Mouse (Mus musculus) lung, embryonic 16.5 days (tissue): Measurements from ENCODE around the gene Snx27. TPM values are rescaled to one million over a fixed set of nuclear protein-coding genes. Genes with fewer than 3 reads are reported as not detected.

Experiments
- ATAC-seq: fragments of 200-750 bp; cut with Nextera tagmentation; 2 replicates; pipeline ENCODE4 v1.8.0; 2017; ENCODE audit warnings: low read depth, mild to moderate bottlenecking, moderate library complexity
- H3K27ac ChIP-seq: fragments of 300-500 bp; sonication (generic); 2 replicates; pipeline ENCODE4 v1.5.1; 2014; ENCODE audit warnings: mild to moderate bottlenecking, control low read depth, low read length
- H3K27me3 ChIP-seq: fragments of 300-500 bp; sonication (generic); 2 replicates; pipeline ENCODE4 v1.6.1; 2014; ENCODE audit warnings: low read depth, low read length, mixed read lengths; ENCODE audit not compliant: control insufficient read depth, insufficient read depth
- H3K36me3 ChIP-seq: fragments of 300-500 bp; sonication (generic); 2 replicates; pipeline ENCODE4 v1.6.1; 2014; ENCODE audit warnings: low read length; ENCODE audit not compliant: control insufficient read depth, insufficient read depth
- H3K4me1 ChIP-seq: fragments of 300-500 bp; sonication (generic); replicated peaks from 2 replicates; pipeline ENCODE4 v1.6.1; 2014; ENCODE audit warnings: low read length, mixed read lengths; ENCODE audit not compliant: control insufficient read depth, insufficient read depth
- H3K4me2 ChIP-seq: fragments of 300-500 bp; sonication (generic); 2 replicates; pipeline ENCODE4 v1.6.1; 2014; ENCODE audit warnings: low read depth, low read length, control low read depth
- H3K4me3 ChIP-seq: fragments of 300-500 bp; sonication (generic); 2 replicates; pipeline ENCODE4 v1.5.1; 2014; ENCODE audit warnings: mild to moderate bottlenecking, low read length, control low read depth
- H3K9ac ChIP-seq: fragments of 300-500 bp; sonication (generic); 2 replicates; pipeline ENCODE4 v1.6.1; 2014; ENCODE audit warnings: low read length, control low read depth
- H3K9me3 ChIP-seq: fragments of 300-500 bp; sonication (generic); 2 replicates; pipeline ENCODE4 v1.6.1; 2016; ENCODE audit warnings: low read length; ENCODE audit not compliant: control insufficient read depth
- WGBS: fragments of 180-500 bp; shearing (Covaris S2); extraction: QIAGEN DNeasy Blood & Tissue Kit; methylation state at CpG from one replicate; pipeline ENCODE4 v1.1.7; 2014; 5-methylcytosine and 5-hydroxymethylcytosine counted together
- polyA plus RNA-seq: library from polyadenylated mRNA; unstranded; fragments of >200 nt; fragmentation: Nextera tagmentation; extraction: Ambion mirVana; gene quantifications from 2 replicates; pipeline ENCODE4 v1.2.1, GENCODE M21; 2015

Snx27 gene
- polyA plus RNA-seq, 1 experiment from 2014 or later: 38.6 TPM

- Histone ChIP-seq H3K27ac (no peak overlapping the region), H3K4me1 (no peaks in the 10 kb centered on the region; the same call in 1 of the 2 replicates)
Measured at GRCm38 (mm10) chr3:94476301-94477035, 106.0 kb downstream of the Snx27 start.

GRCm38 (mm10) chr3:94473567-94474232 lies 108.8 kb downstream of the Snx27 start:
- H3K4me1 ChIP-seq: no peaks in the 10 kb centered on the region; the same call in 1 of the 2 replicates
- WGBS: 42% methylated on average over 5 of the region's 5 CpGs
- ATAC-seq: no peak
- no peaks in the 10 kb centered on the region for H3K9me3 ChIP-seq
- H3K4me3 ChIP-seq: no peak overlapping the region
- no peak overlapping the region for H3K9ac ChIP-seq
- peaks cover under 1% of the 10 kb centered on the region; the same call in 1 of the 2 replicates for H3K27me3 ChIP-seq
- no peak overlapping the region for H3K27ac ChIP-seq
- H3K36me3 ChIP-seq: no peaks in the 10 kb centered on the region
- H3K4me2 ChIP-seq: no peak overlapping the region

More at GRCm38 (mm10) chr3:94476301-94477035, 106.0 kb downstream of the Snx27 start:
- no peaks in the 10 kb centered on the region for H3K36me3 ChIP-seq
- H3K4me3 ChIP-seq: no peak overlapping the region
- H3K9ac ChIP-seq: no peak overlapping the region
- WGBS: 55% methylated on average over 8 of the region's 8 CpGs
- H3K27me3 ChIP-seq: peaks cover 2% of the 10 kb centered on the region; the same call in 1 of the 2 replicates
- no peak for ATAC-seq
- no peak overlapping the region for H3K4me2 ChIP-seq
- no peaks in the 10 kb centered on the region for H3K9me3 ChIP-seq

- no peak for ATAC-seq
Measured at GRCm38 (mm10) chr3:94473115-94473505, 109.4 kb downstream of the Snx27 start.

GRCm38 (mm10) chr3:94472447-94473114 lies 109.9 kb downstream of the Snx27 start:
- Histone ChIP-seq H3K9ac (no peak overlapping the region), H3K27me3 (no peaks in the 10 kb centered on the region), H3K36me3 (no peaks in the 10 kb centered on the region), H3K4me3 (peak overlapping the region; percentile 27), H3K4me2 (peak overlapping the region; percentile 42), H3K27ac (peak overlapping the region; percentile 43; the same call in 1 of the 2 replicates), H3K4me1 (no peaks in the 10 kb centered on the region; the same call in 1 of the 2 replicates), H3K9me3 (no peaks in the 10 kb centered on the region)
- 8% methylated on average over 28 of the region's 28 CpGs for WGBS
- peak; percentile 87 for ATAC-seq

More at GRCm38 (mm10) chr3:94473115-94473505, 109.4 kb downstream of the Snx27 start:
- H3K4me1 ChIP-seq: no peaks in the 10 kb centered on the region; the same call in 1 of the 2 replicates
- peak overlapping the region; percentile 43; the same call in 1 of the 2 replicates for H3K27ac ChIP-seq
- H3K36me3 ChIP-seq: no peaks in the 10 kb centered on the region
- WGBS: 42% methylated on average over 10 of the region's 10 CpGs
- H3K4me3 ChIP-seq: no peak overlapping the region
- H3K9ac ChIP-seq: no peak overlapping the region
- H3K9me3 ChIP-seq: no peaks in the 10 kb centered on the region
- H3K4me2 ChIP-seq: peak overlapping the region; percentile 42; the same call in 1 of the 2 replicates
- no peaks in the 10 kb centered on the region for H3K27me3 ChIP-seq

- H3K27me3 ChIP-seq: no peaks in the 10 kb centered on the region
- H3K4me2 ChIP-seq: no peak overlapping the region
- no peak for ATAC-seq
- no peak overlapping the region for H3K27ac ChIP-seq
- H3K9ac ChIP-seq: no peak overlapping the region
- WGBS: 44% methylated on average over 3 of the region's 3 CpGs
- no peaks in the 10 kb centered on the region; the same call in 1 of the 2 replicates for H3K4me1 ChIP-seq
- no peak overlapping the region for H3K4me3 ChIP-seq
- H3K36me3 ChIP-seq: no peaks in the 10 kb centered on the region
- H3K9me3 ChIP-seq: no peaks in the 10 kb centered on the region
Measured at GRCm38 (mm10) chr3:94468931-94469330, 113.6 kb downstream of the Snx27 start.

GRCm38 (mm10) chr3:94465632-94466430 lies 116.7 kb downstream of the Snx27 start:
- H3K36me3 ChIP-seq: no peaks in the 10 kb centered on the region
- H3K4me2 ChIP-seq: no peak overlapping the region
- 77% methylated on average over 13 of the region's 13 CpGs for WGBS
- no peaks in the 10 kb centered on the region for H3K9me3 ChIP-seq
- H3K9ac ChIP-seq: no peak overlapping the region
- H3K27ac ChIP-seq: no peak overlapping the region
- no peak overlapping the region for H3K4me3 ChIP-seq
- ATAC-seq: no peak
- H3K4me1 ChIP-seq: no peaks in the 10 kb centered on the region; the same call in 1 of the 2 replicates
- no peaks in the 10 kb centered on the region for H3K27me3 ChIP-seq

- Histone ChIP-seq H3K4me3 (no peak overlapping the region), H3K4me2 (no peak overlapping the region), H3K9ac (no peak overlapping the region), H3K9me3 (no peaks in the 10 kb centered on the region; the same call in 1 of the 2 replicates), H3K27ac (no peak overlapping the region), H3K36me3 (no peaks in the 10 kb centered on the region), H3K4me1 (no peaks in the 10 kb centered on the region; the same call in 1 of the 2 replicates), H3K27me3 (no peaks in the 10 kb centered on the region)
- WGBS: 49% methylated on average over 11 of the region's 11 CpGs
- ATAC-seq: 0 out of 2 replicates have a peak, but pooled peaks have one; percentile 41
Measured at GRCm38 (mm10) chr3:94463926-94464578, 118.5 kb downstream of the Snx27 start.

- no peak for ATAC-seq
- no peak overlapping the region for H3K4me2 ChIP-seq
- no peak overlapping the region for H3K4me3 ChIP-seq
- H3K9me3 ChIP-seq: peaks cover 3% of the 10 kb centered on the region; the same call in 1 of the 2 replicates
- no peaks in the 10 kb centered on the region for H3K36me3 ChIP-seq
- WGBS: 82% methylated on average over 2 of the region's 2 CpGs
- no peak overlapping the region for H3K9ac ChIP-seq
- H3K4me1 ChIP-seq: peaks cover 2% of the 10 kb centered on the region; the same call in 1 of the 2 replicates
- H3K27me3 ChIP-seq: no peaks in the 10 kb centered on the region
- H3K27ac ChIP-seq: no peak overlapping the region
Measured at GRCm38 (mm10) chr3:94459834-94460233, 122.7 kb downstream of the Snx27 start.
